Mouse (Mus musculus): ENCODE measurements around the gene Lrriq3. TPM values are rescaled to one million over a fixed set of nuclear protein-coding genes. Genes with fewer than 3 reads are reported as not detected.

The Lrriq3 gene
- polyA plus RNA-seq (2012; fragmentation: generic; extraction: Trizol): under 1 TPM; 0.05 to 0.51 TPM

DNA sequence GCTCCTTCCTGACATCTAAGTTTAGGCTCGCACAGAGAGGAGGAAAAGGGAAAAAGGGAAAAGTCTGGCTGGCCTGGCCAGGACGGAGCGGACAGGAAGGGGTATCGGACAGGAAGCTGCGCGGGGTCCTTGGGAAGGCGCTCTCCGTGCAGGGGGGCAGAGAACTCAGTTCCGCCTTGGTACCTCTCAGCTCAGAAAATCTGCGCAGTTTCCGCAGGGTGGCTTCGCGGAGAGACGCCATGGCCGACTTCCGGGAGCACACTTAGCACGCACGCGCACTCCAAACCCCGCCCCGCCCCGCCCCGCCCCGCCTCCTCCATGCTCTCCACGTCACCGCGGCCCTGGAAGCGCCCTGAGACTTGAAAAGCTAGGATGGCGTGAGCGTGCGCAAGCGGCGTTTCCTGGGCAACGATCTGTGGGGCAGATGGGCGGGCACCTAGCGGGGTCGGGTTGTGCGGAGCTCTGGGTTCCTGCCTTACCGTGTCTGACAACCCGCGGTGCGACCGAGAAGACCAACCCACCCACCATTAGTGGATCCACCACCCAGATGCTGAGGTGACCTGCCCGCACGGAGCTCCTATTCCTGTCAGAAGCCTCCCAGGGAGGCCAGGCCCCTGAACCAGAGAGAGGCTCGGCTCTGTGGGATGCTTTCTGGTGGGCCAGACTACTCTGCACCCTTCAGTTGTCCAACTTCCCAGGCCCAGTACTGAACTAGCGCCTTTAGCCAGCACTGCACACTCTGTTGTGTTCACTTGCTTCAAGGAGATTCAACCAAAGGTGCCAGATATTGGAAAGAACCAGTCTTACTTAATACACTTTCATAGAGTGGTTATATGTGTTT is at the start of gene Lrriq3, which contains the start of gene Fpgt:
Lrriq3 (plus strand) TSS at position 319 of the 841 bp plus-strand sequence.
Fpgt (minus strand) TSS at position 288 of the 841 bp plus-strand sequence.

GRCm38 (mm10) chr3:155055231-155055916 is 37.9 kb upstream of the Lrriq3 start, which contains the start of gene Tnni3k:
Tnni3k (minus strand) TSS chr3:155055407.

Other genes with a start within 250 kb of the Lrriq3 start
- gene Tnni3k, start 38.0 kb upstream of the Lrriq3 start, polyA plus RNA-seq (2012; fragmentation: generic; extraction: Trizol): under 1 TPM in 1 of 2 experiments, not detected in 1; 0.01 TPM
- 1 to 10 TPM in 1 of 2 experiments, under 1 TPM in 1; 0.16 to 1.9 TPM for gene Fpgt, start within 50 bp of the Lrriq3 start, polyA plus RNA-seq (2012; fragmentation: generic; extraction: Trizol)

Measured in C3H10T1/2 (cell line).